Mouse (Mus musculus) stomach, postnatal 0 days (tissue): ENCODE measurements around the gene Krt7. TPM values are rescaled to one million over a fixed set of nuclear protein-coding genes. Genes with fewer than 3 reads are reported as not detected.

Experiments
- ATAC-seq: fragments of 200-750 bp; cut with Nextera tagmentation; 2 replicates; pipeline ENCODE4 v1.8.0; 2017; ENCODE audit not compliant: low FRiP score, low TSS enrichment
- DNase-seq: peaks from one replicate; pipeline ENCODE4 v3.0.0-alpha.2; 2016; ENCODE audit warnings: low spot score
- H3K27ac ChIP-seq: fragments of 300-500 bp; sonication (generic); replicated peaks from 2 replicates; pipeline ENCODE4 v1.5.1; 2014; ENCODE audit warnings: mild to moderate bottlenecking, control low read depth
- H3K27me3 ChIP-seq: fragments of 300-500 bp; sonication (generic); 2 replicates; pipeline ENCODE4 v1.6.1; 2014; ENCODE audit warnings: low read length; ENCODE audit not compliant: control insufficient read depth, insufficient read depth
- H3K36me3 ChIP-seq: fragments of 300-500 bp; sonication (generic); 2 replicates; pipeline ENCODE4 v1.6.1; 2014; ENCODE audit warnings: low read length, mixed read lengths; ENCODE audit not compliant: control insufficient read depth, insufficient read depth
- H3K4me1 ChIP-seq: fragments of 300-500 bp; sonication (generic); replicated peaks from 2 replicates; pipeline ENCODE4 v1.6.1; 2014; ENCODE audit warnings: antibody characterized with exemption; ENCODE audit not compliant: control insufficient read depth, insufficient read depth
- H3K4me2 ChIP-seq: fragments of 300-500 bp; sonication (generic); replicated peaks from 2 replicates; pipeline ENCODE4 v1.6.1; 2014; ENCODE audit warnings: low read depth, mild to moderate bottlenecking, control low read depth, moderate library complexity
- H3K4me3 ChIP-seq: fragments of 300-500 bp; sonication (generic); 2 replicates; pipeline ENCODE4 v1.5.1; 2014; ENCODE audit warnings: low read depth, low read length, control low read depth
- H3K9ac ChIP-seq: fragments of 300-500 bp; sonication (generic); 2 replicates; pipeline ENCODE4 v1.6.1; 2014; ENCODE audit warnings: mild to moderate bottlenecking, low read length, control low read depth, mixed read lengths
- H3K9me3 ChIP-seq: fragments of 300-500 bp; sonication (generic); 2 replicates; pipeline ENCODE4 v1.6.1; 2016; ENCODE audit warnings: low read length; ENCODE audit not compliant: control insufficient read depth
- CTCF ChIP-seq: IDR thresholded peaks from 2 replicates; pipeline ENCODE4 v1.5.1; 2016; ENCODE audit warnings: antibody characterized with exemption, low read depth, mild to moderate bottlenecking, moderate library complexity
- EP300 ChIP-seq: optimal IDR thresholded peaks from 2 replicates; pipeline ENCODE3; 2016; ENCODE audit warnings: antibody characterized with exemption
- WGBS: fragments of 180-500 bp; shearing (Covaris S2); extraction: QIAGEN DNeasy Blood & Tissue Kit; methylation state at CpG from one replicate; pipeline ENCODE4 v1.1.7; 2014; 5-methylcytosine and 5-hydroxymethylcytosine counted together
- polyA plus RNA-seq: library from polyadenylated mRNA; unstranded; fragments of >200 nt; fragmentation: Nextera tagmentation; extraction: Ambion mirVana; gene quantifications from 2 replicates; pipeline ENCODE4 v1.2.1, GENCODE M21; 2015

Krt7 gene
- polyA plus RNA-seq, 1 experiment from 2014 or later = 191 TPM

DNA sequence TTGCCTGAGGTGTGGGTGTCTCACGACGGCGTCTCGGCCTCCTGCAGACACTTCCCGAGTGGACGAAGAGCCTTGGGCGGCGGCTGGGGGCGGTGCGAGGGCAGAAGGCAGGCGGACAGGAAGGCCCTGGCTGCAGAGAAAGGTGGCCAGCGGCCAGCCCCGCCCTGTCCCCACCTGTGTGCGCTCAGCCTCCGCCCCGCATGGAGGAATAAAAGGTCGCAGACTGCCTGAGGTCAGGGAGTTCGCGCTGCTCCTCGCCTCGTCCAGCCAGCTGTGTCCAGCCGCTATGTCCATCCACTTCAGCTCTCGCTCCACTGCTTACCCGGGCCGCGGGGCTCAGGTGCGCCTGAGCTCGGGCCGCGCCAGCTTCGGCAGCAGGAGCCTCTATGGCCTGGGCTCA lies 1.3 kb downstream of the Krt7 start:
- no peaks in the 10 kb centered on the region for H3K9me3 ChIP-seq
- H3K27me3 ChIP-seq = no peaks in the 10 kb centered on the region
- peak overlapping the region; percentile 56 for H3K4me2 ChIP-seq
- WGBS = 25% methylated on average over 31 of the region's 31 CpGs
- DNase-seq (peak; percentile 88), ATAC-seq (peak; percentile 82)
- H3K4me1 ChIP-seq = no peaks in the 10 kb centered on the region
- peak overlapping the region; percentile 77 for H3K27ac ChIP-seq
- H3K36me3 ChIP-seq = no peaks in the 10 kb centered on the region
- TF ChIP-seq EP300 (no peak), CTCF (no peak)
- peak overlapping the region; percentile 36 for H3K4me3 ChIP-seq
- peak overlapping the region; percentile 61 for H3K9ac ChIP-seq

GRCm38 (mm10) chr15:101413916-101414635 lies 3.2 kb downstream of the Krt7 start:
- H3K27me3 ChIP-seq = no peaks in the 10 kb centered on the region
- ATAC-seq (no peak), DNase-seq (peak; percentile 46)
- TF ChIP-seq EP300 (no peak), CTCF (peak; percentile 57)
- WGBS = 42% methylated on average over 7 of the region's 7 CpGs
- no peak overlapping the region for H3K9ac ChIP-seq
- no peaks in the 10 kb centered on the region for H3K4me1 ChIP-seq
- H3K27ac ChIP-seq = peak overlapping the region; percentile 35; the same call in 1 of the 2 replicates
- H3K9me3 ChIP-seq = no peaks in the 10 kb centered on the region
- H3K4me2 ChIP-seq = peak overlapping the region; percentile 56
- H3K4me3 ChIP-seq = no peak overlapping the region
- H3K36me3 ChIP-seq = no peaks in the 10 kb centered on the region

- H3K27me3 ChIP-seq = no peaks in the 10 kb centered on the region
- H3K9me3 ChIP-seq = no peaks in the 10 kb centered on the region
- no peak overlapping the region for H3K9ac ChIP-seq
- no peak overlapping the region for H3K4me2 ChIP-seq
- H3K4me3 ChIP-seq = no peak overlapping the region
- no peaks in the 10 kb centered on the region for H3K4me1 ChIP-seq
- no peak for TF ChIP-seq EP300
- no peak for TF ChIP-seq CTCF
- WGBS = 40% methylated on average over 11 of the region's 11 CpGs
- DNase-seq (peak; percentile 55), ATAC-seq (peak; percentile 63)
- peak overlapping the region; percentile 45; the same call in 1 of the 2 replicates for H3K27ac ChIP-seq
- H3K36me3 ChIP-seq = no peaks in the 10 kb centered on the region
These were observed 4.1 kb downstream of the Krt7 start for GRCm38 (mm10) chr15:101414807-101415565.

GRCm38 (mm10) chr15:101418950-101419349 lies 8.1 kb downstream of the Krt7 start:
- no peak for ATAC-seq
- Histone ChIP-seq H3K4me2 (no peak overlapping the region), H3K9me3 (no peaks in the 10 kb centered on the region), H3K27ac (no peak overlapping the region), H3K9ac (no peak overlapping the region), H3K4me1 (no peaks in the 10 kb centered on the region), H3K36me3 (no peaks in the 10 kb centered on the region; the same call in 1 of the 2 replicates), H3K27me3 (no peaks in the 10 kb centered on the region), H3K4me3 (no peak overlapping the region)
- TF ChIP-seq CTCF = no peak
- TF ChIP-seq EP300 = no peak
- WGBS = 55% methylated on average over 4 of the region's 4 CpGs
- DNase-seq = no peak

GRCm38 (mm10) chr15:101420903-101421302 lies 10.1 kb downstream of the Krt7 start:
- Histone ChIP-seq H3K4me1 (no peaks in the 10 kb centered on the region), H3K27ac (no peak overlapping the region), H3K4me3 (no peak overlapping the region), H3K27me3 (no peaks in the 10 kb centered on the region), H3K36me3 (no peaks in the 10 kb centered on the region; the same call in 1 of the 2 replicates), H3K9me3 (no peaks in the 10 kb centered on the region), H3K4me2 (no peak overlapping the region), H3K9ac (no peak overlapping the region)
- WGBS = 55% methylated on average over 6 of the region's 6 CpGs
- TF ChIP-seq CTCF (peak; percentile 71), EP300 (no peak)
- DNase-seq = no peak
- ATAC-seq = no peak
